Mouse (Mus musculus) hematopoietic stem cell, adult 5-6 weeks (primary cell): ENCODE results near the gene Wwtr1. TPM values are rescaled to one million over a fixed set of nuclear protein-coding genes. Genes with fewer than 3 reads are reported as not detected.

Experiments
- ATAC-seq, 2 experiments: fragments of 125-278 bp in 1 of 2; replicated peaks in 1 of 2; 2 replicates each; pipeline ENCODE4 v1.8.0; 2016 to 2017; ENCODE audit warnings: inconsistent platforms in 2 of 2, mild to moderate bottlenecking in 2 of 2, moderate number of reproducible peaks in 2 of 2, low read depth in 1 of 2, moderate TSS enrichment in 1 of 2; ENCODE audit not compliant: low FRiP score in 2 of 2, poor library complexity in 2 of 2, severe bottlenecking in 2 of 2, insufficient read depth in 1 of 2, low TSS enrichment in 1 of 2
- total RNA-seq: library from RNA; stranded (forward); fragments of 172-1452, 232-1000 nt; gene quantifications from 2 replicates; pipeline ENCODE4 v1.2.3, GENCODE M21; 2017

Gene Wwtr1
- total RNA-seq, 1 experiment from 2014 or later = 0.99 TPM

DNA sequence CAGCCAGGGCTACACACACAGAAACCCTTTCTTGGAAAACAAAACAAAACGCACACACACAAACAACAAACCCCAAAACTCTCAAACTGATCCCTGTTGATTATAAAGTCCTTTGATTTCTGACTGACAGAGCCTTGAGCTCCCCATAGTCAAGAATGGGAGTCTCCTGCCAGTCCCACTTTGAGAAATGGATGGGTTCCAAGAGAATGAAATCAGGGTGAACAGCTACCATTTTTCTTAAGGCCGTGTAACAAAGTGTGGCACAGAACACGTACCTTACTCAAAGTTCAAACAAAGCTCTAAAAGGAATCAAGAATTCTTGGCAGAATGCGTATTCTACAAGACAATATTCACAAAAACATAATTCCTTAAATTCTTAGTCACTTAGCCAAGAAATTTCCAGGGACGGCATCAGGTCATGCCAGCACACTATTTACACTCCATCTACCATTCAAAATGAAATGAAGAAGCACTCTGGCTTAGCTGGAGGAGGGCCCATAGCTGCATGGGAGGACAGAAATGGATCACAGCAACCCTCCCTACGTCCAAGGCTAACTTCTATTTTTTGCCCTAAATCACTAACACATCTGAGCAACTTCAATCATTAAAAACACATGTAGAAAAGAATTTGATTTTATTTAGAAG is 3.3 kb downstream of the Wwtr1 start:
- ATAC-seq = no peak

DNA sequence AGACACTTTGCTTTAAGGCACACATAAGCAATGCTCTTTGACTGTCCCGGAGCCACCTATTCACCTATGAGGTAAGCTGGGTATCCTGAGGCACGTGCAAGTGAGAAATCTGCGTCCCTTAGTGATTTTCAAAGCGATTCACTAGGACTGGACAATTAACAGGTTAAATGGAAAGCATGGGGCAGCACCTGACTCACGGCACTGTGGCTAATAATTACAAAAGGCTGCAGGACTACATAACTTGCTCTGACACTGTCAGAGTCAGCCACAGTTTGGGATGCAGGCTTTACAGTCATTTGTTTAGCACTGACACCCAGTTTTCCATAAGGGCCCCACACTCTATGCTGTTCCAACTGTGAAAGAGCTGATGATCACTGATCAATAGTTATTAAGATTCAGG is 9.1 kb downstream of the Wwtr1 start:
- ATAC-seq = no peak

GRCm38 (mm10) chr3:57563627-57564026 is 12.1 kb downstream of the Wwtr1 start:
- ATAC-seq = no peak

DNA sequence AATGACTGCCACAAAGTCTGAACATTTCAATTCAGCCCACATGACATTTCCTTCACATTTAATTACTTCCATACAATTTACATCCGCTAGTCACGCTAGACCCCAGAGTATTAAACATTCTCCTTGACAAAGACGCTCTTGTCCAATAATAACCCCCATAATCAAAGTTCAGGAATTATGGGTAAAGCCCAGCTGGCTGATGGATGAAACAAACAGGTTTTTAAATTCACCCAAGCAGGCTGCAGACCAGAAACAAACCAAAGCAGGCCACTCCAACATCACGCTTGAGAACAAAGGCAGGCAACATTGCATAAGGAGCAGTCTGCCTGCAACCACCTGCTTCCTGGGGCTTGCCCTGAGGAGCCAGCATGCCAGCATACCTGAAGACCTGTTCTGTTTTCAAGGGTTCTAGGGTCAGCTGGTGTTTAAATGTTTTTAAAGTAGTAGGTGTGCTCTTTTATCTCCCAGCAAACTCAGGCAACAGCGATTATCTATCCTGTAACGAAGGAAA is 12.7 kb downstream of the Wwtr1 start:
- no peak for ATAC-seq

DNA sequence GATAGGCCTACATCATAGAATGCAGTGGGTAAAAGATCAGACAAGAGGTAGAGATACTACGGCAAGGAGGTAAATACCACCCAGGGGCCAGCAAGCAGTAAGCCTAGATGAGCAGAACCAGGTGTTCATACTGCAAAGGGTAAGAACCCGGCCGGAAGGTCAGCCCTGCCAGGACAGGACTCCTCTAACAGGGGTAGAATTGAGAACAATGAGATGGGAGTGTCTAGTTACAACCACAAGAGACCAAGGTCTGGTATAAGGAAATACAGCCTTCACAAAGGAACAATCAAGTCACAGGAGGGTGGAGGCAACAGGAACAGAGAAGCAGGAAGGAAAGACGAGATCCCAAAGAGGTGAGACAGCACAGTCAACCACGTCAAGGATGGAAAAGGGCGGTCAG is 16.9 kb downstream of the Wwtr1 start:
- no peak for ATAC-seq

- ATAC-seq = no peak
Measured at GRCm38 (mm10) chr3:57557408-57557807, 18.3 kb downstream of the Wwtr1 start.

- peak; percentile 18 to 22; a peak in 1 of 4 replicates for ATAC-seq
Measured at GRCm38 (mm10) chr3:57555560-57555959, 20.1 kb downstream of the Wwtr1 start.

DNA sequence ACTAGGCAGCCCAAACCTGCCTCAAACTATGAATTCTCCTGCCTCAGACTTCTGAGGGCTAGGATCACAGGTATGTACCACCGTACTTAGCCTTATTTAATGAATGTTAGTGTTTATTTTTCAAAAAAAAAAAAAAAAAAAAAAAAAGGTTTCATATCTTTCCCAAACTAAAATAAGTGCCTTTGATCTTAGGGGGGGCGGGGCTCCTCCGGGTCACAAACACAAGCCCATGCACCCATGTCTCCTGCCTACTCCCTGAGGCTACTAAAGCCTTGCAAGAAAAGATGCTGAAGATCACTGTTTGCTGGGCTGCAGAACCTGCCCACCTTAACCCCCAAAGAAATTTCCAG is 20.8 kb downstream of the Wwtr1 start:
- ATAC-seq = no peak

GRCm38 (mm10) chr3:57554124-57554889 is 21.4 kb downstream of the Wwtr1 start:
- no peak for ATAC-seq

GRCm38 (mm10) chr3:57553108-57553507 is 22.6 kb downstream of the Wwtr1 start:
- no peak for ATAC-seq

GRCm38 (mm10) chr3:57551210-57551609 is 24.5 kb downstream of the Wwtr1 start:
- ATAC-seq = no peak

DNA sequence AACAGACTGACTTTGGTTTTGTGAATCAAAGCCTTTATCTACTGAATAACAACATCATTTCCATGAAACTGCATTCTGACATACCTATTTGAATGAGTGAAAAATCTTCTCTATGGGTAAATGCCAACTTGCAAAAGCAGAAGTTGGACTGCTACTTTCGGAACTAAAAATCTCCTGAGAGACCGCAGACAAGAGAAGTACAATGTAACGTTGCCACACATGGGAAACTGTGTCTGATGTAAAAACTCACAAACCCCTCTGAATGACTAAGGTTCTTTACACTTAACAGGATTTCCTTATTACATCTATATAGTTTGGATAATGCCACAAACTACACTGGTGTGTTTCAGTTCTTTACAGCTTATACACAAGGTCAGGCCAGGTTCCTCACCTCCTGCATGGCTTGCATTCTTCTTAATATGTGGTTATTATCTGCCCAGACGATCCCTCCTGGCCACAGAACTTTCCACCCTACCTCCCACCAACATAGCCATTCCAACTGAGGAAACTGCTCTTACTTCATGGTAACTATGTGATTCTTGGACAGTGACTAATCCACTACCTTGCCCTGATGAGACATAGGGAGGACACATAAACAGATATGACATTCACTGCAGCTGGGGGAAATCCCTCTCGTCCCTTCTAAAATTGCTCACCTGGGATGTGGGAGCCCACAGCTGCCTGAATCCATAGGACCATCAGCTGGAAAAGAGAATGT is 25.1 kb downstream of the Wwtr1 start:
- ATAC-seq = peak; percentile 96 to 97

DNA sequence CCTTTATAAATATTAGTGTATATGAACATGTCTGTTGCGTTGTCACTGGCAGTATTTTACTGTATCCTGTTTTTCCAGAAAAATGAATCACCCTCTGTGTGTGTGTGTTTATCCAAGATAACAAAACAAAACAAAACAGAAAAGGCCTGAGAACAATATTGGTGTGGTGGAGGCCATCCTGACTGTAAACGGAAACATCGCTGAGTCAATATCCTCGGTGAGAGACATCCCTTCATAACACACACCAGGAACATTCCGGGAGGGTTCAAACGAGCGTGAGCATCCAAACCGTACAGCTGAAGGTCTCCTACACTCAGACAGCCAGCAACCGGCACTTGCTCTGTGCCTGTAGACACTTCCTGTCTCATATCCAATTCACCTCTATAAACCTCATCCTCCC is 31.6 kb downstream of the Wwtr1 start:
- no peak for ATAC-seq

- no peak for ATAC-seq
Measured at GRCm38 (mm10) chr3:57542848-57543380, 32.8 kb downstream of the Wwtr1 start.

DNA sequence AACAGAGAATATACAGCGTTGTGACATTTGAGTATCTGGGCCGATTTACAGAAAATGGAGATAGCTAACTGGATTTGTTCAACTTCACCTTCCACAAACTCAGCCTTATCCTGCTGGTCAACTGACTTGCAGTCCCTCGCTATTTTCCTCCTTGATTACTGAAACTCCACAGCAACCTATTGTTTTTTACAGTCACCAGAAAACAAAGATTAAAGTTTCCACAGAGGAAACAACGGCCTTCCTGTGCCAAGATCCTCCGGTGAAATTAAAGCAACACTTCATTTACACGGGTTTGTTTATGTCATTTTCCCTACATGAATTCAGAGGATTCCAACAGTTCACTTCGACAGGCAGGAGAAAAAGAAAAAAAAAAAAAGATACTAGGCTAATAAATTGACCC is 34.5 kb downstream of the Wwtr1 start:
- ATAC-seq = no peak

DNA sequence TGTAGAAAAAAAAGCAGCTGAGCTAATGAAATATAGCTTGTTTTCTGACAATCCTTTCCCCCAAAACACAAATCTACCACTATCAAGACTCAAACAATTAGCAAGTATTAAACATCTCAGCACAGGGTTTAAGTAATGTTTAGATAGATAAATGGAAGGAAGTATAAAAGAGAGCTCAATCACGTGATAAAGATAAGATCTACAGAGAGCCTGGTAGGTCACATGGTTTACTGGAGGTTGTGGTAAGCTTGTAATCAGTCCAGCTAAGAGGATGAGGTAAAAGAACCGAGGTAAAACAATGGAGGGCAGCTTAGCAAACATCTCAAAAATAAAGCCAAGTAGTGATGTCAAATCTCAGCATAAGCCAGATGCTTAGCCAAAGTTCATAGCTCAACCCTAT is 35.2 kb downstream of the Wwtr1 start:
- no peak for ATAC-seq

DNA sequence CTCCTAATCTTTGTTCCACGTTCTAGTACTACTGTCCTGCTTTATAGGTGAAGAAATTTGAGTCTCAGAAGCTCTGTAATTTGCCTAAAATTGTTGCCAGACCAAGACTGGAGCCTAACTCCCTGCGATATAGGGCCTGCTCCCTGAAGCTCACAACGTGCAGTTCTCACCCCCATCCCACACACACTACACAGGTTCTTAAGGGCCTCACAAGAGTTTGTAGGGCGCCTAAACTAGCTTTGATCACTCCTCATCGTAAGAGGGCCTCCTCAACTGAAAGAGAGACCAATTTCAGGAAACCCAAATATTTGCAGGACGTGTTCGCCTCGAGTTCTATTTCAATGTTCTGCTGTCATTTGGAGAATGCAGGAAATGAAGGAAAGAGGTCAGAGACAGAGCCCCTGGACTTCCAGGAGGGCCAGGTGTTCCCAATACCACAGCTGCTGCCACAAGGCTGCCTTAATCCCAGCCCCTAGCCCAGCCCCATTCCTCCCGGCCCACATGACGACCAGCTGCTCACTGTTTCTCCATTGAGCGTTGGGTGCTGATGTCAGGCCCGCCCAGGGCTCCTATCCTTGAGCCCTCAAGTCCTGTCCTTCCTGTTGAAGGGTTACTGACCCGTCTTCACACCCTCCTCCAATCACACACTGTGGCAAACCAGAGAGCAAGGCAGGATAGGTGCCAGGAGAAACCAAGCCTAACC is 40.1 kb downstream of the Wwtr1 start:
- ATAC-seq = no peak
